Mouse (Mus musculus) megakaryocyte, embryonic 14.5 days (primary cell): ENCODE data around the gene 4921504E06Rik. TPM values are rescaled to one million over a fixed set of nuclear protein-coding genes. Genes with fewer than 3 reads are reported as not detected.

Experiments
- H3K27me3 ChIP-seq: replicated peaks from 2 replicates; pipeline ENCODE3; 2012; ENCODE audit warnings: inconsistent platforms
- H3K36me3 ChIP-seq: replicated peaks from 2 replicates; pipeline ENCODE3; 2012; ENCODE audit warnings: low read length, inconsistent platforms, mixed read lengths
- H3K4me1 ChIP-seq: 2 replicates; pipeline ENCODE4 v1.6.1; 2012; ENCODE audit warnings: inconsistent platforms
- H3K4me3 ChIP-seq: replicated peaks from 2 replicates; pipeline ENCODE3; 2012; ENCODE audit warnings: moderate library complexity, mild to moderate bottlenecking, inconsistent platforms
- H3K9me3 ChIP-seq: 2 replicates; pipeline ENCODE4 v1.6.1; 2012; ENCODE audit warnings: inconsistent platforms
- FLI1 ChIP-seq: IDR thresholded peaks from 2 replicates; pipeline ENCODE4 v1.6.1; 2012; ENCODE audit warnings: low read length, inconsistent platforms, mixed read lengths
- GATA1 ChIP-seq: IDR thresholded peaks from 3 replicates; pipeline ENCODE4 v1.6.1; 2012; ENCODE audit warnings: mixed read lengths, low read length, inconsistent platforms, borderline replicate concordance
- polyA plus RNA-seq: library from polyadenylated mRNA; stranded (reverse); fragments of >175 nt; gene quantifications from 2 replicates; pipeline ENCODE4 v1.2.3, GENCODE M21; 2012; ENCODE audit warnings: low replicate concordance; ENCODE audit not compliant: insufficient read depth

Gene 4921504E06Rik
- polyA plus RNA-seq, result not detected in 2 replicates

DNA sequence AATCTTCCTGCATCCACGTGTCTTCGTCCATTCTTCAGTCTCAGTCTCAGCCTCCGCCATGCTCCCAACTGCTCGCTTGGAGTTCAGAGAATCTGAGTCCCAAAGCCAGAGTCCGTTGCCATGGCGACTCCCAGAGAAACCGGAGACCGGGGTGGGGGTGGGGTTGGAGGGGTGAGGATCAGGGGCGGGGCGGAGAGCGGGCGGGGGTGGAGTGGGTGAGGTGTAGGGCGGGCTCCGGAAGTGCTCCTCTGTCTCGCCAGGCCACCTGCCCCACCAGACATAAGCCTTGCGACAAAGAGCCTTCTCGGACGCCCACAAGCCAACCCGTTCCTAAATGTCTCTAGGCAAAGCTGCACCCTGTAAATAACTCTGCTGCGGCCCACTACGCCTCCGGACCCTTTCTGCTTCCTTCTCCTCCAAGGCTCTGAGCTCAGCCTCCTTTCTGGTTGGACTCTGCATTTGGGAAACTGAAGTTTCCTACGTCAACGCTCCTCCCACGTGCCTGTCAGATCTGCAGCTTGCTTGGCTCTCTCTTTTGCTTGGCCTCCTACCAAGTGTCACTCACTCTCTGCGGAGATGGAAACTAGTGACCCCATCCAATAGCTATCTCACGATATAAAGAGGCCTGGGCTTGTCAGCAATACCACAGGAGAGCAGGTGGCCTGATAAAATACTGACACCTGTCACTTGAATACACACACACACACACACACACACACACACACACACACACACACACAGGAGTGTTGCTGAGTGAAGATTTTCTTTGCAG, at the start of gene 4921504E06Rik:
Gene 4921504E06Rik (minus strand): TSS at position 94 of the 772 bp plus-strand sequence.
- Histone ChIP-seq H3K4me1 (peaks cover 8% of the 10 kb centered on the region; the same call in 1 of the 2 replicates), H3K4me3 (peak within 1 kb of the TSS; percentile 79), H3K27me3 (peaks cover 8% of the 10 kb centered on the region), H3K36me3 (no peaks in the 10 kb centered on the region), H3K9me3 (no peaks in the 10 kb centered on the region)
- TF ChIP-seq GATA1, result no peak
- TF ChIP-seq FLI1, result no peak

DNA sequence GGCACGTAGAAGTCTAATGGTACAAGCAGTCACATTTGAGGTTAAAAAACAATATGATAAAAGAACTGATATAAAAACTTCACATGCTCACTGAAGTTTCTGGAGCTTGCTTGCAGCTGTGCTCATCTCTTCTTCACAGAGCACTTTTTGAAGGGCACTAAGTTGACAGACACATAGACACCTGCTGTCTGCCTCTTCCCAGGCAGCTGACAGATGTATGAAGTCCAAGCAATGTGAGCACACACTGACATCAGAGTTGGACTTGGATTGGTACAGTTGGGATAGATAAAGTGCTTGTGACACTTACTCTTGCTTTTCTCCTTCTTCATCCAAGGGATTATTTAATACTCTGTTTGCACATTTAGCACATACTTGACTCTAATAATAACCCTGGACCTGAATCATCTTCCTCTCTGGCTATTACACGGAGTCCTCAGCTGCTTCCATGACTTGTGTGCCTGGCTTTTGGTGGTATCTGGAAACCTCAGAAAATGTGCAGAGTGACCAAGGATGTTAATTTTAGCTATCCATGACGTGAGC, 47.7 kb upstream of the 4921504E06Rik start:
- Histone ChIP-seq H3K27me3 (no peaks in the 10 kb centered on the region), H3K36me3 (no peaks in the 10 kb centered on the region), H3K4me1 (no peaks in the 10 kb centered on the region), H3K9me3 (no peaks in the 10 kb centered on the region), H3K4me3 (no peak overlapping the region)
- TF ChIP-seq GATA1 (no peak), FLI1 (no peak)

DNA sequence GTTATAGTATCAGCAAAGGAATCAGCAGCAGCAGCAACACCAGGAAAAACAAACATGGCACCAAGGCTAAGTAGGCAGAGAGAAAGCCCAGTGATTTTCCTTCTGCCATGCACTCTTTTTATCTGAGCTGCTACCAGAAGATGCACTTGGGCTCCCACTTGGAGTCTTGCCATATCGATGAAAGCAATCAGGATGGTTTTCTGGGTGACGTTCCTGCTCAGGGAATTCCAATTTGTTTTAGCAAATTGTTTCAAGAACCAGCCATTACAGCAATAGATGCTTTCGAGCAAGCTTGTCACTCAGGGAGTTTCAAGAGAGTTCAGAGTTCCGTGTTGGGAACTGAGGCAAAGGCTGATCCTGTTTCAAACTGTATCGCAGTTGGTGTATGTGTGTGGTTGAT, 47.1 kb upstream of the 4921504E06Rik start:
- Histone ChIP-seq H3K36me3 (no peaks in the 10 kb centered on the region), H3K4me1 (no peaks in the 10 kb centered on the region), H3K27me3 (no peaks in the 10 kb centered on the region), H3K4me3 (no peak overlapping the region), H3K9me3 (no peaks in the 10 kb centered on the region)
- no peak for TF ChIP-seq FLI1
- TF ChIP-seq GATA1, result no peak

DNA sequence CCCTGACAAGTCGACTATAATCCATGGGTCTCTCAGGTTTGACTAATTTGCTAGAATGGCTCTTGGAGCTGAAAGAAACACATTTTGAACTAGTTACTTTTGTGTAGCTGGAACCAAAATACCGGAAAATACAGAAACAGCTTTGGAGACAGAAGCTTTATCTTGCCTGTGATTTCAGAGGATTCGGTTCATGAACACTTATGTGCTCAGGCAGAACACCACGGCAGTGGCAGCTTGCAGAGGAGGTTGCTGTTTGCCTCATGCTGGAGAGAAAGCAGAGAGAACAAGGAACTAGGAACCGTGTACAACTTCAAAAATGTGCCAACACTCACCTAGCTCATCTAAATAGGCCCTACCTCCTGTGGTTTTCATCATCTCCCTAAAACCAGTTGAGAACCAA, 46.1 kb upstream of the 4921504E06Rik start:
- Histone ChIP-seq H3K4me1 (no peaks in the 10 kb centered on the region), H3K4me3 (no peak overlapping the region), H3K27me3 (no peaks in the 10 kb centered on the region), H3K36me3 (no peaks in the 10 kb centered on the region), H3K9me3 (no peaks in the 10 kb centered on the region)
- no peak for TF ChIP-seq GATA1
- no peak for TF ChIP-seq FLI1

DNA sequence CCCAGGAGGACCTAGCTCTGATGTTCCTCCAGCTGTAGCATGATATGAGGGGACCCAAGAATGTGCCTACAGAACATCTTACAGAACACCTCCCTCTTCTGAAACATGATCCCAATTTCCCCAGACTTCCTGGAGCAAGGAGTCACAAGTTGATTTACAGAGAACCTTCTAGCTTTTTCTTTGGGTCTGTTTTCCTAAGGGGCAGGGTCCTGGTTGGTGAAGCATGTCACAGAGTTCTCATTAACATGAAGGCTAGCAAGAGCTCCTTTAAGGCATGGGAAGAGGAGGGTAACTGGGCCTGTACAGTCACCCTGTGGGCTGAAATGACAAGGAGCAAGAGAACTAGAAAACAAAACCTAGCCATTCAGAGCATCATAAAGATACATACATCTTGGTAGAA, 43.3 kb upstream of the 4921504E06Rik start:
- H3K9me3 ChIP-seq, result no peaks in the 10 kb centered on the region
- no peaks in the 10 kb centered on the region for H3K27me3 ChIP-seq
- TF ChIP-seq GATA1 (no peak), FLI1 (no peak)
- no peaks in the 10 kb centered on the region for H3K4me1 ChIP-seq
- H3K4me3 ChIP-seq, result no peak overlapping the region
- no peaks in the 10 kb centered on the region for H3K36me3 ChIP-seq

DNA sequence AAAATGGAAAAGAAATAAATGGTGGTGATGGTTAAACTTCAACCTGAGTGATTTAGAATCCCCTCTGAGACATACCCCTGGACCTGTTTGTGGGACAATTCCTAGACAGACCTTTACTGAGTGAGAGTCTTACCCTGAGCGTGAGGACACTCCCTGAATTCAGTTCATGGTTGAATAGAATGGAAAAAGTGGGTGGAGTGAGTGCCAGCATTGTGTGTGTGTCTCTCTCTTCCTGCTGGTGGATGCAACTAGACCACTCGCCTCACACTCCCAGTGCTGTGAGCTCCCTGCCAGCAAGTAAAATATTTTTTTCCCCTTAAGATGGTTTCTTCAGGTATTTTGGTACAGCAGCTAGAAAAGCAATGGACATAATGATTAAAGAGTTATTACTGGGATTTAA, 42.7 kb upstream of the 4921504E06Rik start:
- Histone ChIP-seq H3K4me3 (no peak overlapping the region), H3K9me3 (no peaks in the 10 kb centered on the region), H3K27me3 (no peaks in the 10 kb centered on the region), H3K4me1 (no peaks in the 10 kb centered on the region), H3K36me3 (no peaks in the 10 kb centered on the region)
- TF ChIP-seq GATA1, result no peak
- no peak for TF ChIP-seq FLI1

DNA sequence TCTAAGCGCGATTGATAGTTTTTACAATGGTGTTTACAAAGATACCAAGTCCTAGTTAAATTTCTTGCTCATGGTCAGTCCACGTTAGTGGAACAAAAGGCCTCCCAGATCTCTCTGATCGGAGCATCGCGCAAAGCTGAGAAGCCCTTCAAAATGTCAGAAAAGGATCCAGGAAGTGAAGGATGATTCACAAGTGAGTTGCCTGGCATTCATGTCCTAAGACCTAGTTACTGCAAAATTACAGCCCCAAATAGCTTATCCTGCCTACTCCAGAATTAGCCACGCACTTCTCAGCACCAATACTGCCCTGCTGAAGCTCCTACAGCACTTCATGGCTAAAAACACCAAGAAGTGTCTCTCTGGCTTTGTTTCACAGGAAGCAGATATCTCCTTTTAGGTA, 41.1 kb upstream of the 4921504E06Rik start:
- Histone ChIP-seq H3K9me3 (no peaks in the 10 kb centered on the region), H3K36me3 (no peaks in the 10 kb centered on the region), H3K27me3 (no peaks in the 10 kb centered on the region), H3K4me3 (no peak overlapping the region), H3K4me1 (no peaks in the 10 kb centered on the region)
- TF ChIP-seq FLI1 (no peak), GATA1 (no peak)

DNA sequence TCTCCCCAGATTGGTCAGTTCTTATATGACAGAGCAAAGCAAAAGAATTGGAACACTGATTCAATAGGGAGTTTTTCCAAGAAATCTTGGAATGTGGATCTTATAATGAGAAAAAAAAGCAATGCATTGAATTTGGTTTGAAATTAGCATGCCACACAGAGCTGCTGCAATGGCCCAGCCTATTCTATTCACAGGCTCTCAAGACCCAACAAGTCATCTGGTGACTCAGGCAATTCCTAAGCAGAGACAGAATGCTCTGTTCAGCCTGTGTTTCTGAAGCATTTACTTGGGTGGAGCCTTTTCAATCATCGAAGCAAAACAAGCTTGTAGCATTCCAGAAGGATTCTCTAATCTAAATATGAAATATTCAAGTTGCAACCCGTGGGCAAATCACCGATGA, 26.1 kb upstream of the 4921504E06Rik start:
- Histone ChIP-seq H3K4me1 (no peaks in the 10 kb centered on the region), H3K4me3 (no peak overlapping the region), H3K36me3 (no peaks in the 10 kb centered on the region), H3K9me3 (no peaks in the 10 kb centered on the region), H3K27me3 (no peaks in the 10 kb centered on the region)
- TF ChIP-seq GATA1 (no peak), FLI1 (no peak)

DNA sequence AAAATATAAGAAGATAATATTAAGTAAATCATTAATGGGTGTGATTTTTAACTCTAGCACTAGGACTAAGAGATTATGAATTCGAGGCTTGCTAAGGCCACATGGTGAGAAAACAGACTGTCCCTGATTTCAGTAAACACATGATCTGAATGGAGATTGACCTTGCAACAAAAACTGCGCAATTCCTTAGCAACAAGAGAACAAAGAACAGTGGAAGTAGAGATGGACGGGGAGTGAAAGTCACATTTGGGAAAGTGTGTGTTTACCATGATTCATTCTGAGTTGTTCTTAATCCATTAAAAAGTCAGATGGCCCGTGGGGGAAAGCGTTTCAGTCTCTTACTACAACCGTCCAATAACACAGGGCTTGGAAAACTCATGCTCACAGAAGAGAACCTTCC, 25.5 kb upstream of the 4921504E06Rik start:
- Histone ChIP-seq H3K27me3 (no peaks in the 10 kb centered on the region), H3K9me3 (no peaks in the 10 kb centered on the region), H3K36me3 (no peaks in the 10 kb centered on the region), H3K4me3 (no peak overlapping the region), H3K4me1 (no peaks in the 10 kb centered on the region)
- no peak for TF ChIP-seq GATA1
- TF ChIP-seq FLI1, result no peak

DNA sequence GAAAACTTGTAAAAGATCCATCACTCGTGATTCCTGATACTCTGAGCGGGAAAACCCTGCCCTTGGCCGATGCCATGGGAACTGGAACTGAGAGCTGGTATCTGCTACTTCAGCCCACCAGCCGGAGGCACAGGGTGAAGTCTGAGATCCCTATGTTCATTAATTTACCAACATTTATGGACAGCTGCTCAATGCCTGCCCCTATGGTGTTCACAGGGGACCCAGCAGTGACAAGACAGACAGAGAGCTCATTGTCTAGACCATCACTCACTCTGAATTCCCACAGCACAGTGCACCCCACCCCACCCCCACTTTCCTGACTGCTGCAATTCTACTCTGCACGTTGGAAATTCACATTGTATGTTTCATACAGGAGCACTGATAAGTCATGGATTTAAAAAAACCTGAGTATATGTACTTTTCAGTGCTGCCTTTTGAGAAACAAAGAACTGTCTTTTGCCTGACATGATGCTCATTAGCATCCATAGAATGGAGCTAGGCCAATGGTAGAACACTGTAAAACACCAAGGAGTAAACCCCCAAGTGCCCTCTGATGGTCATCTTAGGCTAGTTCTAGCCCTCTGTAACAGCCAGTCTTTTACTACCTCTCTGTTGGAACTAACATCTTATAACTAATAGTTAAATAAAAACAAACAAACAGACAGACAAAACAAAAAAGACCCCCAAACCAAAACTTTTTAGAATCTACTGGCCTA, 8.6 kb upstream of the 4921504E06Rik start:
- no peak overlapping the region for H3K4me3 ChIP-seq
- no peaks in the 10 kb centered on the region for H3K27me3 ChIP-seq
- no peaks in the 10 kb centered on the region for H3K4me1 ChIP-seq
- H3K36me3 ChIP-seq, result no peaks in the 10 kb centered on the region
- TF ChIP-seq FLI1, result no peak
- no peak for TF ChIP-seq GATA1
- no peaks in the 10 kb centered on the region for H3K9me3 ChIP-seq
